In the genomic region with DNA sequence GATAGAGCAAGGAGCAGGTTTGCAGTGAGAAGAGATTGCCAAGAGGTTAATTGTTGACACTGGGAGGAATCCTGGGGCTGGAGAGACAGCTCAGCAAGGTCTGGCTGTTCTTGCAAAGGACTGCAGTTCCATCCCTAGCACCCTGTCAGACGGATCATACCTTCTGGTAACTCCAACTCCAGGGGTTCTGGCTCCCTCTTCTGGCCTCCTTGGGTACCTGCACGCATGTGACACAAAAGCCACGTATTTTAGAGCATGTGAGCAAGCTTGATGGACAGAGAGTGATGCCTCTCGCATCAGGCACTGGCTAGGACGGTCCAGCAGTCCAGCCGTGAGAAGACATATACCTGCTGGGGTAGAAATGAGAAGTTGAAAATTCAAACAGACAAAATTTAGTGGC, we compare ENCODE assay signal across 19 mouse cellular contexts. TPM values are rescaled to one million over a fixed set of nuclear protein-coding genes. Genes with fewer than 3 reads are reported as not detected.
DNase-seq lines count a peak whose midpoint lies in the region; ATAC-seq and TF ChIP-seq lines count a peak whose summit lies in the region.
"Had no signal": no experiment of that assay in that cellular context is flagged by ENCODE, and none has a peak within 500 bp of the region (broad histone marks: within the 10 kb centered on the region; RNA-seq: fewer than 3 reads in every experiment).

No protein-coding gene starts in this region.

- no peak overlapping the region for H3K27ac ChIP-seq in kidney, postnatal 0 days
- H3K27ac ChIP-seq in midbrain, postnatal 0 days (ENCODE audit: low read depth, low read length) = no peak overlapping the region
- no peak overlapping the region for H3K27ac ChIP-seq in midbrain, embryonic 10.5 days (replicated peaks)
- H3K27ac ChIP-seq: limb, embryonic 15.5 days; neural tube, embryonic 12.5 days had no signal

- no peak for ATAC-seq in kidney, postnatal 0 days (replicated peaks; ENCODE audit: low FRiP score, low read depth)
- no peak for ATAC-seq in midbrain, postnatal 0 days (ENCODE audit: low FRiP score)
- ATAC-seq: forebrain, postnatal 0 days; hindbrain, embryonic 16.5 days had no signal

- H3K4me1 ChIP-seq in kidney, postnatal 0 days (replicated peaks; ENCODE audit: insufficient read depth, low read length) = no peaks in the 10 kb centered on the region
- H3K4me1 ChIP-seq in midbrain, postnatal 0 days (ENCODE audit: insufficient read depth, low read length) = no peaks in the 10 kb centered on the region
- peaks cover 6% of the 10 kb centered on the region; the same call in 1 of the 2 replicates for H3K4me1 ChIP-seq in midbrain, embryonic 10.5 days
- H3K4me1 ChIP-seq: neural tube, embryonic 12.5 days had no signal

- no peak overlapping the region for H3K4me2 ChIP-seq in kidney, postnatal 0 days (ENCODE audit: low read length)
- H3K4me2 ChIP-seq in midbrain, postnatal 0 days (ENCODE audit: low read depth, low read length, poor library complexity, severe bottlenecking) = no peak overlapping the region
- H3K4me2 ChIP-seq: heart, embryonic 11.5 days; limb, embryonic 15.5 days; neural tube, embryonic 12.5 days had no signal

- no peaks in the 10 kb centered on the region for H3K9me3 ChIP-seq in kidney, postnatal 0 days (replicated peaks; ENCODE audit: low read length)
- H3K9me3 ChIP-seq in midbrain, postnatal 0 days (ENCODE audit: low read length) = no peaks in the 10 kb centered on the region
- H3K9me3 ChIP-seq in midbrain, embryonic 10.5 days (replicated peaks) = peaks cover 4% of the 10 kb centered on the region; the same call in 1 of the 2 replicates
- H3K9me3 ChIP-seq: limb, embryonic 15.5 days; neural tube, embryonic 12.5 days had no signal

- WGBS in kidney, postnatal 0 days = 93% methylated on average over 6 of the region's 6 CpGs
- 88% methylated on average over 6 of the region's 6 CpGs for WGBS in midbrain, postnatal 0 days
- 94% methylated on average over 6 of the region's 6 CpGs for WGBS in midbrain, embryonic 10.5 days

- TF ChIP-seq CTCF in kidney, postnatal 0 days (IDR thresholded peaks at IDR 0.05; ENCODE audit: low read depth) = peak; percentile 36; the same call in 1 of the 2 replicates
- peak; percentile 6; the same call in 1 of the 2 replicates for TF ChIP-seq CTCF in midbrain, postnatal 0 days (IDR thresholded peaks at IDR 0.05)

- H3K27me3 ChIP-seq in kidney, postnatal 0 days (ENCODE audit: insufficient read depth, low read length) = no peaks in the 10 kb centered on the region
- H3K27me3 ChIP-seq in midbrain, postnatal 0 days (ENCODE audit: insufficient read depth, low read length) = no peaks in the 10 kb centered on the region
- no peaks in the 10 kb centered on the region for H3K27me3 ChIP-seq in midbrain, embryonic 10.5 days (ENCODE audit: low read depth, poor library complexity, severe bottlenecking)
- H3K27me3 ChIP-seq: limb, embryonic 15.5 days; neural tube, embryonic 12.5 days had no signal

- no peak overlapping the region for H3K9ac ChIP-seq in kidney, postnatal 0 days (ENCODE audit: low read depth, low read length)
- H3K9ac ChIP-seq in midbrain, postnatal 0 days (replicated peaks; ENCODE audit: low read length, poor library complexity, severe bottlenecking) = no peak overlapping the region
- H3K9ac ChIP-seq: forebrain, postnatal 0 days; limb, embryonic 15.5 days; neural tube, embryonic 12.5 days had no signal

- no peak overlapping the region for H3K4me3 ChIP-seq in kidney, postnatal 0 days (replicated peaks; ENCODE audit: low read depth, low read length)
- no peak overlapping the region for H3K4me3 ChIP-seq in midbrain, postnatal 0 days (ENCODE audit: low read depth, low read length)
- no peak overlapping the region for H3K4me3 ChIP-seq in midbrain, embryonic 10.5 days
- H3K4me3 ChIP-seq: erythroblast, embryonic 14.5 days; limb, embryonic 15.5 days; neural tube, embryonic 12.5 days had no signal

- H3K36me3 ChIP-seq in kidney, postnatal 0 days (ENCODE audit: insufficient read depth, low read length) = no peaks in the 10 kb centered on the region
- no peaks in the 10 kb centered on the region for H3K36me3 ChIP-seq in midbrain, postnatal 0 days (ENCODE audit: insufficient read depth, low read length)
- H3K36me3 ChIP-seq in midbrain, embryonic 10.5 days = no peaks in the 10 kb centered on the region
- H3K36me3 ChIP-seq: G1E; limb, embryonic 15.5 days; neural tube, embryonic 12.5 days had no signal

- no peak for DNase-seq in kidney, postnatal 0 days (ENCODE audit: low spot score)
- no peak for DNase-seq in kidney, adult 11 months
- DNase-seq in midbrain, postnatal 0 days (ENCODE audit: low spot score) = no peak
- DNase-seq in midbrain, embryonic 10.5 days (ENCODE audit: low spot score) = no peak
- peak; percentile 54 for DNase-seq in ES-CJ7 (ENCODE audit: low read depth, low spot score)
- peak; percentile 17 for DNase-seq in induced T-regulatory cell, adult 2 months (ENCODE audit: low read depth)
- no peak for DNase-seq in urinary bladder, postnatal 14 days (ENCODE audit: low spot score)
- DNase-seq in ovary, postnatal 14 days (ENCODE audit: low spot score) = no peak
- DNase-seq: adrenal gland, postnatal 25 days; cerebellum, adult 9-10 months; embryo, embryonic 11 days; forebrain, postnatal 0 days; gastrocnemius, postnatal 25 days had no signal

RNA-seq across cellular contexts. Expression of a gene that starts 29.6 kb away (rescaled TPM):
- 5.2 and 7.0 TPM in 2 replicates for polyA plus RNA-seq in kidney, postnatal 0 days (2015; fragmentation: Nextera tagmentation; extraction: Ambion mirVana)
- 0.47 TPM in 1 of 2 replicates, not detected in the other for total RNA-seq in midbrain, postnatal 0 days (2014; rRNA removed)
- polyA plus RNA-seq in midbrain, postnatal 0 days (2015; fragmentation: Nextera tagmentation; extraction: Ambion mirVana) = 0.22 and 0.27 TPM in 2 replicates
- 1.2 and 1.5 TPM in 2 replicates for polyA plus RNA-seq in midbrain, embryonic 10.5 days (2016; fragmentation: Nextera tagmentation; extraction: Ambion mirVana)
- total RNA-seq: G1E had no signal
- polyA plus RNA-seq: G1E had no signal

Comparison
In these comparisons a context has a peak if more than half of its experiments do, and no peak if none do; other contexts are left out.
1. DNase-seq: peak in ES-CJ7 (single experiment) and induced T-regulatory cell, adult 2 months (single experiment); none in kidney, postnatal 0 days (single experiment), kidney, adult 11 months (single experiment), midbrain, postnatal 0 days (single experiment), midbrain, embryonic 10.5 days (single experiment), urinary bladder, postnatal 14 days (single experiment) and ovary, postnatal 14 days (single experiment).